Mouse (Mus musculus) stomach, embryonic 14.5 days (tissue): ENCODE measurements around the gene St3gal4. TPM values are rescaled to one million over a fixed set of nuclear protein-coding genes. Genes with fewer than 3 reads are reported as not detected.
A peak's percentile ranks its signal among the peaks of the same experiment; 100 is the strongest.

Experiments used
- ATAC-seq: fragments of 200-750 bp; cut with Nextera tagmentation; 2 replicates; pipeline ENCODE4 v1.8.0; 2017; ENCODE audit warnings: low read depth, moderate TSS enrichment; ENCODE audit not compliant: insufficient number of reproducible peaks, insufficient read depth, low FRiP score
- H3K27ac ChIP-seq: fragments of 300-500 bp; sonication (generic); 2 replicates; pipeline ENCODE4 v1.5.1; 2014; ENCODE audit warnings: mild to moderate bottlenecking, low read length, moderate library complexity, mixed read lengths
- H3K27me3 ChIP-seq: fragments of 300-500 bp; sonication (generic); 2 replicates; pipeline ENCODE4 v1.6.1; 2014; ENCODE audit warnings: low read length, control low read depth, mixed read lengths; ENCODE audit not compliant: control insufficient read depth, insufficient read depth
- H3K36me3 ChIP-seq: fragments of 300-500 bp; sonication (generic); 2 replicates; pipeline ENCODE4 v1.6.1; 2014; ENCODE audit warnings: mild to moderate bottlenecking, control low read depth, low read length, moderate library complexity, mixed read lengths; ENCODE audit not compliant: control insufficient read depth, insufficient read depth
- H3K4me1 ChIP-seq: fragments of 300-500 bp; sonication (generic); 2 replicates; pipeline ENCODE4 v1.6.1; 2014; ENCODE audit warnings: low read length, control low read depth, mixed read lengths; ENCODE audit not compliant: control insufficient read depth, insufficient read depth
- H3K4me2 ChIP-seq: fragments of 300-500 bp; sonication (generic); replicated peaks from 2 replicates; pipeline ENCODE4 v1.6.1; 2014; ENCODE audit warnings: low read depth, low read length, control low read depth
- H3K4me3 ChIP-seq: fragments of 300-500 bp; sonication (generic); 2 replicates; pipeline ENCODE4 v1.5.1; 2014; ENCODE audit warnings: low read depth, low read length, control low read depth
- H3K9ac ChIP-seq: fragments of 300-500 bp; sonication (generic); replicated peaks from 2 replicates; pipeline ENCODE4 v1.6.1; 2014; ENCODE audit warnings: low read depth, mild to moderate bottlenecking, control low read depth, low read length, moderate library complexity, mixed read lengths
- H3K9me3 ChIP-seq: fragments of 300-500 bp; sonication (generic); 2 replicates; pipeline ENCODE4 v1.6.1; 2016; ENCODE audit warnings: low read depth, low read length, control low read depth; ENCODE audit not compliant: control insufficient read depth
- WGBS: fragments of 180-500 bp; shearing (Covaris S2); extraction: QIAGEN DNeasy Blood & Tissue Kit; methylation state at CpG from one replicate; pipeline ENCODE4 v1.1.7; 2014; 5-methylcytosine and 5-hydroxymethylcytosine counted together
- polyA plus RNA-seq: library from polyadenylated mRNA; unstranded; fragments of >200 nt; fragmentation: Nextera tagmentation; extraction: Ambion mirVana; gene quantifications from 2 replicates; pipeline ENCODE4 v1.2.1, GENCODE M21; 2014

Gene St3gal4
- polyA plus RNA-seq, 1 experiment from 2014 or later: 24.4 TPM

DNA sequence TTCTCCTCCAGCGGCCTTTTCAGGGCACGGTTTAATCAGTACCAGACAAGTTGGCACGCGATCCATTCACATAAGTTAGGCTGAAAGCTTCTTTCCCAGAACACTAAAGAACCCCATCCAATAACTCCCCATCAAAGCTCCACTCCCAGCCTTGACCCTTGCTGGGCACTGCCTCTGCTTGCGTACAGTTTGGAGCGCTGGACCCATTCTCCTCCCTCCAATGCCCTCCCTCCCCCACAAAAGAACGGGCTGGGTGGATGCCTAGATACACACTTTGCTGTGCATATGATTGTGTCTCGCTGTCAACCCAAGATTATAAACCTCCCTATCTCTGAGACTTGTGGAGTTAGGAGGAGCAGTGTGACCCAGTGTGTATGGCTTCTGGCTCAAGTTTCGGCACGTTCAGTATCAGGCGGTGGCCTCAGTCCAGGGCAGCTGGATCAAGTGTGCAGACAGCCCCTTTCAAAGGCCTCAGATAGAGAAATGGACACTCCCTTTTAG, 74.0 kb downstream of the St3gal4 start:
- Histone ChIP-seq H3K9me3 (no peaks in the 10 kb centered on the region), H3K4me3 (no peak overlapping the region), H3K27ac (peak overlapping the region; percentile 82), H3K4me2 (0 out of 2 replicates have a peak overlapping the region, but pooled peaks have one; percentile 1), H3K27me3 (no peaks in the 10 kb centered on the region), H3K9ac (0 out of 2 replicates have a peak overlapping the region, but pooled peaks have one; percentile 15), H3K36me3 (peaks cover 11% of the 10 kb centered on the region; the same call in 1 of the 2 replicates), H3K4me1 (peaks cover 21% of the 10 kb centered on the region)
- WGBS: 57% methylated on average over 11 of the region's 11 CpGs
- peak; percentile 49 for ATAC-seq

DNA sequence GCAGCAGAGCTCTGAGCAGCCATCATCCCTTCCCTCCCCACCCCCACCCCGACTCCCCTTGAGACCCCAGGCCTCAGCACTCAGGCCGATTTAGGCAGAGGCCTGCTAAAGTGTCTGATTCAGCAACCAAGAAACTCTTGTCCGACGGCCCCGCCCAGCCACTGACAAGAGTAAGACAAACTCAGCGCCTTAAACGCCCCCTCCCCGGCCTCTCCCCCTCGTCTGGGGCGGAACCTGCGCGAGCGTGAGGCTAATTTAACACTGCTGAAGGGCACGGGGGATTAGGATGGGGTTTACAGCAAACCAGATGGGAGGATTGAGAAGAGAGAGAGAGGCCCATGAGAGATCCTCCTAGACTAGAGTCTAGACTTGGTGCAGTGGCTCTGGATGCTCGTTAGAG, 74.6 kb downstream of the St3gal4 start:
- Histone ChIP-seq H3K9ac (0 out of 2 replicates have a peak overlapping the region, but pooled peaks have one; percentile 15), H3K9me3 (no peaks in the 10 kb centered on the region), H3K4me1 (peaks cover 21% of the 10 kb centered on the region), H3K36me3 (peaks cover 11% of the 10 kb centered on the region; the same call in 1 of the 2 replicates), H3K27ac (peak overlapping the region; percentile 82), H3K4me2 (no peak overlapping the region), H3K4me3 (no peak overlapping the region), H3K27me3 (no peaks in the 10 kb centered on the region)
- peak; percentile 35; the same call in 1 of the 2 replicates for ATAC-seq
- WGBS: 11% methylated on average over 15 of the region's 15 CpGs

- Histone ChIP-seq H3K4me1 (peaks cover 27% of the 10 kb centered on the region), H3K9ac (no peak overlapping the region), H3K27me3 (no peaks in the 10 kb centered on the region), H3K9me3 (no peaks in the 10 kb centered on the region), H3K4me3 (no peak overlapping the region), H3K4me2 (no peak overlapping the region), H3K27ac (no peak overlapping the region; the same call in 1 of the 2 replicates), H3K36me3 (peaks cover 11% of the 10 kb centered on the region; the same call in 1 of the 2 replicates)
- 81% methylated on average over 7 of the region's 7 CpGs for WGBS
- no peak for ATAC-seq
Measured at GRCm38 (mm10) chr9:35043619-35044018, 75.4 kb downstream of the St3gal4 start.

DNA sequence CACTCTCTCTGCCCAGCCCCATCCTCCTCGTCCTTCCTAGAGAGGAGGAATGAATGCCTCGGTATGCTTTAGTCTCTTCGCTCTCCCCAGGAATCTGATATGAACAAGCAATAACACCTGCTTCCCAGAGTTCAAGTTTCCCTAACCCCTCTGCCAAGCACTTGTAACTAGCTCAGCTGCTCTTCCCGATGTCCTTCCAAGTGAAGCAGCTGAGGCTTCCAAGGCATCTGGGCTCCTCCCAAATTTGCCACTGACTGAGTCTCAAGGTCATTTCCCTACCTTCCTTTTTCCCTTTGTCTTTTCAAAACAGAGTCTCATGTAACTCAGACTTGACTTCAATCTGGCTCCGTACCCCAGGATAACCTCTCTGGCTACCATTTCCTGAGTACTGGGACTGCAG, 77.6 kb downstream of the St3gal4 start:
- no peaks in the 10 kb centered on the region for H3K27me3 ChIP-seq
- no peaks in the 10 kb centered on the region for H3K36me3 ChIP-seq
- no peak overlapping the region for H3K4me3 ChIP-seq
- no peaks in the 10 kb centered on the region for H3K9me3 ChIP-seq
- no peak for ATAC-seq
- peaks cover 27% of the 10 kb centered on the region for H3K4me1 ChIP-seq
- 53% methylated on average over 5 of the region's 5 CpGs for WGBS
- H3K9ac ChIP-seq: no peak overlapping the region
- H3K27ac ChIP-seq: no peak overlapping the region
- no peak overlapping the region for H3K4me2 ChIP-seq

GRCm38 (mm10) chr9:35039846-35040245, 79.2 kb downstream of the St3gal4 start:
- H3K27me3 ChIP-seq: no peaks in the 10 kb centered on the region
- H3K9me3 ChIP-seq: no peaks in the 10 kb centered on the region
- peaks cover 17% of the 10 kb centered on the region for H3K4me1 ChIP-seq
- H3K4me3 ChIP-seq: no peak overlapping the region
- H3K4me2 ChIP-seq: no peak overlapping the region
- WGBS: 54% methylated on average over 5 of the region's 5 CpGs
- peak overlapping the region; percentile 1; the same call in 1 of the 2 replicates for H3K27ac ChIP-seq
- no peak overlapping the region for H3K9ac ChIP-seq
- ATAC-seq: no peak
- no peaks in the 10 kb centered on the region for H3K36me3 ChIP-seq

GRCm38 (mm10) chr9:35038922-35039586, 80.0 kb downstream of the St3gal4 start:
- Histone ChIP-seq H3K4me2 (no peak overlapping the region), H3K9ac (no peak overlapping the region), H3K36me3 (no peaks in the 10 kb centered on the region), H3K4me1 (peaks cover 9% of the 10 kb centered on the region), H3K27me3 (no peaks in the 10 kb centered on the region), H3K9me3 (no peaks in the 10 kb centered on the region), H3K4me3 (no peak overlapping the region), H3K27ac (peak overlapping the region; percentile 62; the same call in 1 of the 2 replicates)
- ATAC-seq: no peak; the same call in 1 of the 2 replicates
- 58% methylated on average over 7 of the region's 7 CpGs for WGBS

- H3K9ac ChIP-seq: no peak overlapping the region
- no peaks in the 10 kb centered on the region for H3K36me3 ChIP-seq
- no peak for ATAC-seq
- H3K9me3 ChIP-seq: no peaks in the 10 kb centered on the region
- no peak overlapping the region for H3K4me3 ChIP-seq
- H3K4me1 ChIP-seq: peaks cover 5% of the 10 kb centered on the region; the same call in 1 of the 2 replicates
- H3K27ac ChIP-seq: no peak overlapping the region
- WGBS: 40% methylated on average over 14 of the region's 14 CpGs
- no peak overlapping the region for H3K4me2 ChIP-seq
- H3K27me3 ChIP-seq: no peaks in the 10 kb centered on the region
Measured at GRCm38 (mm10) chr9:35035074-35035473, 84.0 kb downstream of the St3gal4 start.

DNA sequence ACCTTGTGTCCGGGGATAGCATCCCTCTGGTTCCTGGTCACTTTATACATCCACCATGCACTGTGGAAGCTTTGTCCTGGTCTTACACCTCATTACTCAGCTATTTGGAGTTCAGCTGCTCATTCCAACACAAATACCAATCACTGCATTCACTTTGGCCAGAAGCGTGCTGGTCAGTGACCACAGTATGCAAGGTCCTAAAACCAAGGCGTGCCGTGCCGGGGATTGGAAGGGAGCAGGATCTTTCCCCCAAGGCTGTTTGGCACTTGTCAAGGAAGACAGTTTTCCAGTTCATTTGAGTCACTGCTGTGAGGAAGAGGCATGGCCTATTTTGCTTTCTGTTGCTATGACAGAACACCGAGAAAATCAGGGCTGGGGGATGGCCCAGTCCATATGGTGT, 86.6 kb downstream of the St3gal4 start:
- Histone ChIP-seq H3K4me2 (no peak overlapping the region), H3K27me3 (no peaks in the 10 kb centered on the region), H3K9ac (no peak overlapping the region), H3K27ac (no peak overlapping the region), H3K9me3 (no peaks in the 10 kb centered on the region), H3K36me3 (no peaks in the 10 kb centered on the region), H3K4me3 (no peak overlapping the region), H3K4me1 (no peaks in the 10 kb centered on the region)
- 76% methylated on average over 6 of the region's 6 CpGs for WGBS
- ATAC-seq: no peak
